Mouse (Mus musculus): ENCODE results near the gene BC035947. TPM values are rescaled to one million over a fixed set of nuclear protein-coding genes. Genes with fewer than 3 reads are reported as not detected.
"Not testable (repeated sequence)": the region's sequence is repeated elsewhere in the genome, so short reads cannot be mapped to it uniquely, and the experiment has no call there.

The BC035947 gene
- polyA plus RNA-seq (2015; fragmentation: Nextera tagmentation; extraction: Ambion mirVana), result not detected in 2 replicates

GRCm38 (mm10) chr1:78511621-78512160 lies at the start of gene BC035947:
Gene BC035947 (minus strand): TSS chr1:78512158.
- 5% methylated on average over 25 of the region's 25 CpGs for WGBS (ENCODE audit: insufficient replicate concordance)
- H3K9ac ChIP-seq (replicated peaks), result no peak within 1 kb of the TSS
- no peak for TF ChIP-seq EP300 (IDR thresholded peaks at IDR 0.05; ENCODE audit: low read depth)
- no peak for TF ChIP-seq CTCF (IDR thresholded peaks at IDR 0.05; ENCODE audit: low read depth)

GRCm38 (mm10) chr1:78554012-78554666 lies 42.2 kb upstream of the BC035947 start:
- no peaks in the 10 kb centered on the region for H3K27me3 ChIP-seq (ENCODE audit: insufficient read depth, low read length)
- no peak overlapping the region for H3K27ac ChIP-seq (ENCODE audit: low read depth)
- no peak for DNase-seq
- no peak overlapping the region for H3K4me3 ChIP-seq (ENCODE audit: low read depth, low read length)
- H3K9ac ChIP-seq (replicated peaks), result no peak overlapping the region
- no peaks in the 10 kb centered on the region for H3K9me3 ChIP-seq (ENCODE audit: low read length)
- no peak overlapping the region for H3K4me2 ChIP-seq (ENCODE audit: low read depth, low read length)
- no peaks in the 10 kb centered on the region for H3K36me3 ChIP-seq (replicated peaks; ENCODE audit: insufficient read depth, low read length)
- ATAC-seq, result no peak
- WGBS (ENCODE audit: insufficient replicate concordance), result 47% methylated on average over 8 of the region's 8 CpGs
- TF ChIP-seq CTCF (IDR thresholded peaks at IDR 0.05; ENCODE audit: low read depth) (no peak), EP300 (IDR thresholded peaks at IDR 0.05; ENCODE audit: low read depth) (no peak)
- H3K4me1 ChIP-seq (ENCODE audit: insufficient read depth), result no peaks in the 10 kb centered on the region

More at GRCm38 (mm10) chr1:78511621-78512160, at the start of gene BC035947:
- no peak for DNase-seq
- Histone ChIP-seq H3K4me3 (ENCODE audit: low read depth, low read length) (no peak within 1 kb of the TSS), H3K27me3 (ENCODE audit: insufficient read depth, low read length) (peaks cover 8% of the 10 kb centered on the region), H3K4me1 (ENCODE audit: insufficient read depth) (no peaks in the 10 kb centered on the region), H3K27ac (ENCODE audit: low read depth) (no peak within 1 kb of the TSS), H3K36me3 (replicated peaks; ENCODE audit: insufficient read depth, low read length) (no peaks in the 10 kb centered on the region), H3K4me2 (ENCODE audit: low read depth, low read length) (peak within 1 kb of the TSS; percentile 40), H3K9me3 (ENCODE audit: low read length) (no peaks in the 10 kb centered on the region)
- no peak for ATAC-seq

- WGBS (ENCODE audit: insufficient replicate concordance), result 54% methylated on average over 6 of the region's 6 CpGs
- DNase-seq (no peak), ATAC-seq (no peak)
- TF ChIP-seq CTCF (IDR thresholded peaks at IDR 0.05; ENCODE audit: low read depth) (no peak), EP300 (IDR thresholded peaks at IDR 0.05; ENCODE audit: low read depth) (no peak)
- H3K27me3 ChIP-seq (ENCODE audit: insufficient read depth, low read length), result no peaks in the 10 kb centered on the region
- H3K36me3 ChIP-seq (replicated peaks; ENCODE audit: insufficient read depth, low read length), result no peaks in the 10 kb centered on the region
- no peak overlapping the region for H3K4me2 ChIP-seq (ENCODE audit: low read depth, low read length)
- H3K27ac ChIP-seq (ENCODE audit: low read depth), result no peak overlapping the region
- no peaks in the 10 kb centered on the region for H3K4me1 ChIP-seq (ENCODE audit: insufficient read depth)
- no peak overlapping the region for H3K4me3 ChIP-seq (ENCODE audit: low read depth, low read length)
- H3K9ac ChIP-seq (replicated peaks), result no peak overlapping the region
- no peaks in the 10 kb centered on the region for H3K9me3 ChIP-seq (ENCODE audit: low read length)
Measured at GRCm38 (mm10) chr1:78548961-78549360, 37.0 kb upstream of the BC035947 start.

GRCm38 (mm10) chr1:78546258-78546657 lies 34.3 kb upstream of the BC035947 start:
- Histone ChIP-seq H3K4me3 (ENCODE audit: low read depth, low read length) (no peak overlapping the region), H3K9me3 (ENCODE audit: low read length) (no peaks in the 10 kb centered on the region), H3K27ac (ENCODE audit: low read depth) (no peak overlapping the region), H3K27me3 (ENCODE audit: insufficient read depth, low read length) (no peaks in the 10 kb centered on the region), H3K36me3 (replicated peaks; ENCODE audit: insufficient read depth, low read length) (no peaks in the 10 kb centered on the region), H3K4me1 (ENCODE audit: insufficient read depth) (no peaks in the 10 kb centered on the region), H3K4me2 (ENCODE audit: low read depth, low read length) (no peak overlapping the region), H3K9ac (replicated peaks) (no peak overlapping the region)
- WGBS (ENCODE audit: insufficient replicate concordance), result 81% methylated on average over 9 of the region's 9 CpGs
- no peak for ATAC-seq
- TF ChIP-seq CTCF (IDR thresholded peaks at IDR 0.05; ENCODE audit: low read depth) (no peak), EP300 (IDR thresholded peaks at IDR 0.05; ENCODE audit: low read depth) (no peak)
- DNase-seq, result no peak

- not testable (repeated sequence) for ATAC-seq; H3K4me1 ChIP-seq (ENCODE audit: insufficient read depth); H3K27me3 ChIP-seq (ENCODE audit: insufficient read depth, low read length); H3K9me3 ChIP-seq (ENCODE audit: low read length); H3K27ac ChIP-seq (ENCODE audit: low read depth); DNase-seq; H3K4me3 ChIP-seq (ENCODE audit: low read depth, low read length); H3K4me2 ChIP-seq (ENCODE audit: low read depth, low read length); H3K9ac ChIP-seq (replicated peaks); H3K36me3 ChIP-seq (replicated peaks; ENCODE audit: insufficient read depth, low read length)
- WGBS (ENCODE audit: insufficient replicate concordance), result 85% methylated on average over 1 of the region's 1 CpGs
Measured at GRCm38 (mm10) chr1:78543631-78544030, 31.7 kb upstream of the BC035947 start.

GRCm38 (mm10) chr1:78539166-78539565 lies 27.2 kb upstream of the BC035947 start:
- H3K4me1 ChIP-seq (ENCODE audit: insufficient read depth), result no peaks in the 10 kb centered on the region
- DNase-seq (no peak), ATAC-seq (no peak)
- TF ChIP-seq EP300 (IDR thresholded peaks at IDR 0.05; ENCODE audit: low read depth) (no peak), CTCF (IDR thresholded peaks at IDR 0.05; ENCODE audit: low read depth) (no peak)
- no peak overlapping the region for H3K27ac ChIP-seq (ENCODE audit: low read depth)
- H3K4me3 ChIP-seq (ENCODE audit: low read depth, low read length), result no peak overlapping the region
- no peaks in the 10 kb centered on the region for H3K36me3 ChIP-seq (replicated peaks; ENCODE audit: insufficient read depth, low read length)
- H3K9ac ChIP-seq (replicated peaks), result no peak overlapping the region
- H3K9me3 ChIP-seq (ENCODE audit: low read length), result no peaks in the 10 kb centered on the region
- 67% methylated on average over 6 of the region's 6 CpGs for WGBS (ENCODE audit: insufficient replicate concordance)
- H3K27me3 ChIP-seq (ENCODE audit: insufficient read depth, low read length), result no peaks in the 10 kb centered on the region
- H3K4me2 ChIP-seq (ENCODE audit: low read depth, low read length), result no peak overlapping the region
